Mouse (Mus musculus) heart, embryonic 14.5 days (tissue): ENCODE data around the gene Dlx6. TPM values are rescaled to one million over a fixed set of nuclear protein-coding genes. Genes with fewer than 3 reads are reported as not detected.

Experiments
- ATAC-seq: fragments of 200-750 bp; cut with Nextera tagmentation; 2 replicates; pipeline ENCODE4 v1.8.0; 2017; ENCODE audit warnings: low read depth, moderate TSS enrichment; ENCODE audit not compliant: insufficient number of reproducible peaks, insufficient read depth, low FRiP score
- H3K27ac ChIP-seq, 2 experiments: fragments of 200-500 bp in 1 of 2; fragments of 300-500 bp in 1 of 2; sonication (generic) in 1 of 2; replicated peaks in 1 of 2; 2 replicates each; pipeline ENCODE4 v1.5.1; 2012 to 2014; ENCODE audit warnings: low read depth in 2 of 2, low read length in 2 of 2, control low read depth in 1 of 2, mild to moderate bottlenecking in 1 of 2, mixed read lengths in 1 of 2; ENCODE audit not compliant: control insufficient read depth in 1 of 2, insufficient read depth in 1 of 2
- H3K27me3 ChIP-seq: fragments of 300-500 bp; sonication (generic); 2 replicates; pipeline ENCODE4 v1.6.1; 2014; ENCODE audit warnings: mild to moderate bottlenecking, low read length, control low read depth; ENCODE audit not compliant: control insufficient read depth, insufficient read depth
- H3K36me3 ChIP-seq: fragments of 300-500 bp; sonication (generic); 2 replicates; pipeline ENCODE4 v1.6.1; 2014; ENCODE audit warnings: mild to moderate bottlenecking, control low read depth, low read length, mixed read lengths; ENCODE audit not compliant: control insufficient read depth, insufficient read depth
- H3K4me1 ChIP-seq, 2 experiments: fragments of 200-500 bp in 1 of 2; fragments of 300-500 bp in 1 of 2; sonication (generic) in 1 of 2; 2 replicates each; pipeline ENCODE4 v1.6.1; 2012 to 2014; ENCODE audit warnings: low read length in 2 of 2, control low read depth in 1 of 2, mixed read lengths in 1 of 2; ENCODE audit not compliant: control insufficient read depth in 2 of 2, insufficient read depth in 2 of 2
- H3K4me2 ChIP-seq: fragments of 300-500 bp; sonication (generic); 2 replicates; pipeline ENCODE4 v1.6.1; 2014; ENCODE audit warnings: mild to moderate bottlenecking, low read length
- H3K4me3 ChIP-seq, 2 experiments: fragments of 200-500 bp in 1 of 2; fragments of 300-500 bp in 1 of 2; sonication (generic) in 1 of 2; 2 replicates each; pipeline ENCODE4 v1.5.1; 2012 to 2014; ENCODE audit warnings: low read length in 2 of 2, mild to moderate bottlenecking in 2 of 2, control low read depth in 1 of 2, low read depth in 1 of 2, moderate library complexity in 1 of 2; ENCODE audit not compliant: control insufficient read depth in 1 of 2, insufficient read depth in 1 of 2
- H3K9ac ChIP-seq: fragments of 300-500 bp; sonication (generic); 2 replicates; pipeline ENCODE4 v1.6.1; 2014; ENCODE audit warnings: mild to moderate bottlenecking, low read length
- H3K9me3 ChIP-seq: fragments of 300-500 bp; sonication (generic); 2 replicates; pipeline ENCODE4 v1.6.1; 2016; ENCODE audit warnings: low read length, control low read depth; ENCODE audit not compliant: control insufficient read depth
- WGBS: fragments of 180-500 bp; shearing (Covaris S2); extraction: QIAGEN DNeasy Blood & Tissue Kit; methylation state at CpG from one replicate; pipeline ENCODE4 v1.1.7; 2014; 5-methylcytosine and 5-hydroxymethylcytosine counted together
- polyA plus RNA-seq: library from polyadenylated mRNA; unstranded; fragments of >200 nt; fragmentation: Nextera tagmentation; extraction: Ambion mirVana; gene quantifications from 2 replicates; pipeline ENCODE4 v1.2.1, GENCODE M21; 2014

The Dlx6 gene
- polyA plus RNA-seq, 1 experiment from 2014 or later: not detected

GRCm38 (mm10) chr6:6882266-6882797 lies 19.2 kb downstream of the Dlx6 start:
- no peak overlapping the region for H3K9ac ChIP-seq
- H3K9me3 ChIP-seq: no peaks in the 10 kb centered on the region
- H3K4me1 ChIP-seq: peaks cover 9 to 16% of the 10 kb centered on the region in 2 experiments; a peak in 3 of 4 replicates
- no peaks in the 10 kb centered on the region for H3K36me3 ChIP-seq
- peak overlapping the region; percentile 57 to 63 for H3K4me3 ChIP-seq
- H3K27ac ChIP-seq: no peak overlapping the region
- no peak for ATAC-seq
- H3K4me2 ChIP-seq: peak overlapping the region; percentile 87
- WGBS: 10% methylated on average over 9 of the region's 11 CpGs
- H3K27me3 ChIP-seq: peaks cover 64% of the 10 kb centered on the region

- H3K9ac ChIP-seq: no peak overlapping the region
- H3K27me3 ChIP-seq: peaks cover 56% of the 10 kb centered on the region
- H3K4me1 ChIP-seq: peaks cover 5 to 12% of the 10 kb centered on the region in 2 experiments; a peak in 3 of 4 replicates
- 8% methylated on average over 12 of the region's 12 CpGs for WGBS
- ATAC-seq: 0 out of 2 replicates have a peak, but pooled peaks have one; percentile 6
- H3K36me3 ChIP-seq: no peaks in the 10 kb centered on the region
- no peak overlapping the region for H3K27ac ChIP-seq
- no peaks in the 10 kb centered on the region for H3K9me3 ChIP-seq
- no peak overlapping the region for H3K4me3 ChIP-seq
- H3K4me2 ChIP-seq: peak overlapping the region; percentile 28; the same call in 1 of the 2 replicates
These were observed 21.8 kb downstream of the Dlx6 start for GRCm38 (mm10) chr6:6884897-6885296.

GRCm38 (mm10) chr6:6886225-6886624 lies 23.1 kb downstream of the Dlx6 start:
- Histone ChIP-seq H3K4me1 (peaks cover 2 to 3% of the 10 kb centered on the region in 2 experiments; a peak in 3 of 4 replicates), H3K9ac (no peak overlapping the region), H3K4me3 (no peak overlapping the region), H3K4me2 (no peak overlapping the region), H3K9me3 (no peaks in the 10 kb centered on the region), H3K27ac (no peak overlapping the region), H3K36me3 (no peaks in the 10 kb centered on the region), H3K27me3 (peaks cover 44% of the 10 kb centered on the region)
- WGBS: 64% methylated on average over 3 of the region's 3 CpGs
- ATAC-seq: no peak

- no peak overlapping the region for H3K9ac ChIP-seq
- no peaks in the 10 kb centered on the region for H3K36me3 ChIP-seq
- H3K4me2 ChIP-seq: no peak overlapping the region
- 56% methylated on average over 6 of the region's 6 CpGs for WGBS
- H3K27ac ChIP-seq: no peak overlapping the region
- H3K27me3 ChIP-seq: peaks cover 22% of the 10 kb centered on the region; the same call in 1 of the 2 replicates
- no peaks in the 10 kb centered on the region for H3K9me3 ChIP-seq
- ATAC-seq: no peak
- H3K4me3 ChIP-seq: no peak overlapping the region
- no peaks in the 10 kb centered on the region for H3K4me1 ChIP-seq
These were observed 26.9 kb downstream of the Dlx6 start for GRCm38 (mm10) chr6:6890047-6890446.

GRCm38 (mm10) chr6:6909586-6909985 lies 46.5 kb downstream of the Dlx6 start:
- ATAC-seq: no peak
- no peak overlapping the region for H3K9ac ChIP-seq
- H3K4me2 ChIP-seq: no peak overlapping the region
- no peak overlapping the region for H3K27ac ChIP-seq
- no peak overlapping the region for H3K4me3 ChIP-seq
- 26% methylated on average over 8 of the region's 8 CpGs for WGBS
- H3K27me3 ChIP-seq: no peaks in the 10 kb centered on the region
- no peaks in the 10 kb centered on the region for H3K36me3 ChIP-seq
- H3K9me3 ChIP-seq: no peaks in the 10 kb centered on the region
- H3K4me1 ChIP-seq: no peaks in the 10 kb centered on the region

- H3K4me2 ChIP-seq: no peak overlapping the region
- no peaks in the 10 kb centered on the region for H3K27me3 ChIP-seq
- H3K4me1 ChIP-seq: no peaks in the 10 kb centered on the region
- no peak overlapping the region for H3K9ac ChIP-seq
- H3K36me3 ChIP-seq: no peaks in the 10 kb centered on the region
- H3K4me3 ChIP-seq: no peak overlapping the region
- ATAC-seq: no peak
- H3K27ac ChIP-seq: no peak overlapping the region
- 76% methylated on average over 1 of the region's 1 CpGs for WGBS
- H3K9me3 ChIP-seq: no peaks in the 10 kb centered on the region
These were observed 51.2 kb downstream of the Dlx6 start for GRCm38 (mm10) chr6:6914304-6914703.

GRCm38 (mm10) chr6:6914849-6915525 lies 51.9 kb downstream of the Dlx6 start:
- Histone ChIP-seq H3K27me3 (no peaks in the 10 kb centered on the region), H3K4me3 (no peak overlapping the region), H3K9ac (no peak overlapping the region), H3K4me1 (no peaks in the 10 kb centered on the region), H3K36me3 (no peaks in the 10 kb centered on the region), H3K9me3 (no peaks in the 10 kb centered on the region), H3K27ac (no peak overlapping the region), H3K4me2 (no peak overlapping the region)
- ATAC-seq: no peak
- WGBS: 29% methylated on average over 5 of the region's 5 CpGs
